Mouse (Mus musculus) midbrain, embryonic 13.5 days (tissue): Measurements from ENCODE around the gene Ano10. TPM values are rescaled to one million over a fixed set of nuclear protein-coding genes. Genes with fewer than 3 reads are reported as not detected.

Experiments
- ATAC-seq: fragments of 200-750 bp; cut with Nextera tagmentation; 2 replicates; pipeline ENCODE4 v1.8.0; 2017; ENCODE audit warnings: mild to moderate bottlenecking, moderate TSS enrichment, moderate library complexity
- H3K27ac ChIP-seq: fragments of 300-500 bp; sonication (generic); 2 replicates; pipeline ENCODE4 v1.5.1; 2015; ENCODE audit warnings: inconsistent platforms, mild to moderate bottlenecking, moderate library complexity
- H3K27me3 ChIP-seq: fragments of 300-500 bp; sonication (generic); 2 replicates; pipeline ENCODE4 v1.6.1; 2015; ENCODE audit warnings: mild to moderate bottlenecking, inconsistent platforms
- H3K36me3 ChIP-seq: fragments of 300-500 bp; sonication (generic); 2 replicates; pipeline ENCODE4 v1.6.1; 2015; ENCODE audit warnings: mild to moderate bottlenecking, inconsistent platforms
- H3K4me1 ChIP-seq: fragments of 300-500 bp; sonication (generic); replicated peaks from 2 replicates; pipeline ENCODE4 v1.6.1; 2015; ENCODE audit warnings: inconsistent platforms
- H3K4me2 ChIP-seq: fragments of 300-500 bp; sonication (generic); replicated peaks from 2 replicates; pipeline ENCODE4 v1.6.1; 2015; ENCODE audit warnings: moderate library complexity, mild to moderate bottlenecking, inconsistent platforms
- H3K4me3 ChIP-seq: fragments of 300-500 bp; sonication (generic); replicated peaks from 2 replicates; pipeline ENCODE4 v1.5.1; 2015; ENCODE audit warnings: mild to moderate bottlenecking, inconsistent platforms
- H3K9ac ChIP-seq: fragments of 300-500 bp; sonication (generic); replicated peaks from 2 replicates; pipeline ENCODE4 v1.6.1; 2015; ENCODE audit warnings: mild to moderate bottlenecking, inconsistent platforms
- H3K9me3 ChIP-seq: fragments of 300-500 bp; sonication (generic); 2 replicates; pipeline ENCODE4 v1.6.1; 2016; ENCODE audit warnings: mild to moderate bottlenecking, inconsistent platforms
- WGBS: fragments of 180-500 bp; shearing (Covaris S2); methylation state at CpG from one replicate; pipeline ENCODE4 v1.1.7; 2015; 5-methylcytosine and 5-hydroxymethylcytosine counted together
- polyA plus RNA-seq: library from polyadenylated mRNA; unstranded; fragments of >200 nt; fragmentation: Nextera tagmentation; extraction: Ambion mirVana; gene quantifications from 2 replicates; pipeline ENCODE4 v1.2.1, GENCODE M21; 2015

Ano10 gene
- polyA plus RNA-seq, 1 experiment from 2014 or later: 44.6 TPM

DNA sequence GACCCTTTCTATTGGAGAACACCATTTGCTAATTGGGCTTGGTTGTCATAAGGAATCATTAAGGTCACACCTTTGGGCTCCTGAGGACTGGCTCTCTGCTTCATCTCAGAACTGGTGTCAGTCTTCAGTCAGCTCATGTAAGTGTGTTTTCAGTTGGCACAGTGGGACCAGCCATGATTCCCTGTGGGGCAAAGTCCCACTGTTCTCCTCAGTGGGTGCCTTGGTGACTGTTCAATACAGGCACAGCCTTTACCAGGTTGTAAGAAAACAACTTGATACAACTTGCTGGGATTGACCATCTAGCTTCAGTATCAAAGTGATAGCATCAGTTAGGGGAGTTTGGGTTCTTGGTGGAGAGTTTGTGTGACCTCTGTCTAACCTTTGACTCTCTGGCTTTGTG, 148.5 kb downstream of the Ano10 start:
- no peak overlapping the region for H3K4me3 ChIP-seq
- H3K4me2 ChIP-seq: no peak overlapping the region
- H3K4me1 ChIP-seq: peaks cover 9% of the 10 kb centered on the region
- no peak overlapping the region for H3K9ac ChIP-seq
- ATAC-seq: no peak
- no peaks in the 10 kb centered on the region; the same call in 1 of the 2 replicates for H3K9me3 ChIP-seq
- H3K27me3 ChIP-seq: no peaks in the 10 kb centered on the region
- peaks cover 18% of the 10 kb centered on the region for H3K36me3 ChIP-seq
- H3K27ac ChIP-seq: no peak overlapping the region

DNA sequence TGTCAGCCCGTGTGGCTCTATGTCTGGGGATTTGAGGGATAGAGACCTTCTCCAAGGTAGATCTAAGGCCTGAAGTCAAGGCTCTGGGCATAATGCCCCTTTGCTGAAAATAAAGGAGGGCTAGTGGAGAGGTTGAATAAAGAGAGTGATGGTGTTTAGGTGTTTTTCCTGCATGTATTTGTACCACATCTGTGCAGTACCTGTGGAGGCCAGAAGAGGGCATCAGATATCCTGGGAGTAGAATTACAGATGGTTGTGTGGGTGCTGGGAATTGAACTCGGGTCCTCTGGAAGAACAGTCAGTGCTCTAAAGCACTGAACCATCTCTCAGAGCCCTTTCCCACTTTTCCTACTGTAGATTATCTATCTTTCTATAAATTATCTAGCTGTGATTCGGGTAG, 149.4 kb downstream of the Ano10 start:
- Histone ChIP-seq H3K4me2 (no peak overlapping the region), H3K36me3 (peaks cover 18% of the 10 kb centered on the region), H3K27me3 (no peaks in the 10 kb centered on the region), H3K9me3 (no peaks in the 10 kb centered on the region; the same call in 1 of the 2 replicates), H3K4me1 (peaks cover 9% of the 10 kb centered on the region), H3K27ac (no peak overlapping the region), H3K9ac (no peak overlapping the region), H3K4me3 (no peak overlapping the region)
- no peak for ATAC-seq
- 97% methylated on average over 3 of the region's 3 CpGs for WGBS

DNA sequence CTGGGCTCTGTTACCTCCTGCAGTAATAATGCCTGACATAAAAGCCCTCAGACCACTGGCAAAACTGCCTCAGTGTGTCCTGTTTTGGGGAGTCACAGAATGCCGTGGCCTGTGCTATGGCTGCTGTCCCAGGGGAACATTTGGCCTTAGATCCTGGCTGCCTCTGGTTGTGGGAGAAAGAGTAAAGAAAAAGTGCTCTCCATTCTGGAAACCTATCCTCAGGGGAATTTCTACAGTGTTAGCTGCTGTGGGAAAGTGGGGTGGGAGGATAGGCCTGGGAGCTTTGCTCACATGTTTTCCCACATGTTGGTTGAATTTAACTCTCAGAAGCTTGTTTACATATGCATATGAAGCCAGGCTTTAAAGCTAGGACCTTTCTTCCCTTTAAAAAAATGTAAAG, 151.0 kb downstream of the Ano10 start:
- H3K9ac ChIP-seq: no peak overlapping the region
- ATAC-seq: no peak
- WGBS: 88% methylated on average over 1 of the region's 1 CpGs

DNA sequence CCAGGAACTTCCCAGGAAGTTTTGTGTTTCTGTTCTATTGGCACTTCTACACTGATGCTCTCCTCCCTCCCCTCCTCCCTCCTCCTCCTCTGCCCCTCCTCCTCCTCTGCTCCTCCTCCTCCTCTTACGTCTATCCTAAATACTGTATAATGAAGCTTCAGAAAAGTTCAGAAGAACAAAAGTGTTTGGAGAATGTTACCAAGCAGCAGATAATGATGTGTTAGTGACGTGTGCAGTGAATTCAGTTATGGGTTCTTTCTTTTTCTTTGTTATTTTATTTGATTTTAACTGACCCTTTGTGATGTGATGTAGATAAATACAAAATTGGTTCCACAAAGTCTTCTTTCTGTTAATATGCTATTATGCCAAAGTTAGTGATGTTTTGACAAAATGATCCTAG, 155.0 kb downstream of the Ano10 start:
- Histone ChIP-seq H3K27ac (no peak overlapping the region), H3K27me3 (no peaks in the 10 kb centered on the region), H3K36me3 (peaks cover 24% of the 10 kb centered on the region), H3K9me3 (no peaks in the 10 kb centered on the region), H3K4me2 (no peak overlapping the region), H3K4me3 (no peak overlapping the region), H3K4me1 (peaks cover 15% of the 10 kb centered on the region; the same call in 1 of the 2 replicates), H3K9ac (no peak overlapping the region)
- ATAC-seq: no peak
- WGBS: 52% methylated on average over 2 of the region's 2 CpGs

More for the DNA sequence above, 151.0 kb downstream of the Ano10 start:
- Histone ChIP-seq H3K36me3 (peaks cover 18% of the 10 kb centered on the region), H3K4me1 (peaks cover 9% of the 10 kb centered on the region), H3K4me2 (no peak overlapping the region), H3K9me3 (no peaks in the 10 kb centered on the region; the same call in 1 of the 2 replicates), H3K4me3 (no peak overlapping the region), H3K27me3 (no peaks in the 10 kb centered on the region), H3K27ac (no peak overlapping the region)

DNA sequence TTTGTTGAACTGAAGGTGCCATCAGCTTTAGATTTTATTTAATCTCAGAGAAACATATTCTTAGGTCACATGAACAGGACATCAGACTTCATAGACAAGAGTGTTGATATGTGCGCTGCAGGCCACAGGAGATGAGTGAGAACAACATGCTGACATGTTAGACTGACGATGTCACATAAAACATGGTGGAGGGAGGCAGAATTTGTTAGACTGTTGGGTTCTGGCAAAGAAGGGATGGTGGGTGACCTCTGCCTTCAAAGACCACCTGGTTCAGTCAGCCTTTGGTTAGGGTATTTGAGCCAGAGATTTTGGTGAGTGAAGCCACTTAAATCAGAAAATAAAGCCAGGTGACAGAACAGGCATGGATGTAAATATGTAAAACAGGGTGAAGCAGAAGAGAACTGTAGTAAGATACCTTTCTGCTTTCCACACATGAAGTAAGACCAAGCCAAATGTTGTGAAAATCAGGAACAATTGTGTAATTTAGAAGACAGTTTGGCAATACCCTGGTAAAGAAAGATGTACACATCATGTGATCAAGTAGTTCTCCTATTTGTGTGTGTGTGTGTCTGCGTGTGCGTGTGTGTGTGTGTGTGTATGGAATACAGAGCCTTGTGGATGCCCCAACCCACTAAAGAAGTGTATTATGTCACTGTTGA, 155.7 kb downstream of the Ano10 start:
- Histone ChIP-seq H3K27me3 (no peaks in the 10 kb centered on the region), H3K4me2 (no peak overlapping the region), H3K36me3 (peaks cover 20% of the 10 kb centered on the region), H3K4me1 (peaks cover 15% of the 10 kb centered on the region; the same call in 1 of the 2 replicates), H3K9ac (no peak overlapping the region), H3K4me3 (no peak overlapping the region), H3K27ac (no peak overlapping the region), H3K9me3 (no peaks in the 10 kb centered on the region)
- no peak for ATAC-seq
- WGBS: 96% methylated on average over 4 of the region's 4 CpGs

DNA sequence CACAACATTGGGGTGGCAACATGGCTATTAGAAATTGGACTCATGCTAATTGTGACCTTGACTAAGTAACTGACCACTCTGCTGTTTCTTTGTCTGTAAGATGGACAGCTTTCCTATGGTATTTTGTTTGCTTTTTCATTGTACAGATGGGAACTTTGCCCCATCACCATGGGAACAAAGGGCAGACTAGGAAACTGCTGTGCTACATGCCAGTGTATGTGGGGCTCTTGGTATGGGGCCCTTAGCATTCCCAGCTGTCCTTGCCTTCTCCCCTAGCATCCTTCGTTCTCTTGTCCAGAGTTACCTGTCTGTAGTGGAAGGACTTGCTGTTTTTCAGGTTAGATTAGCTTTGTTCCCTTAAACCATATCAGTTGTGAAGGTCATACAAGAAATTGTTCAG, 156.3 kb downstream of the Ano10 start:
- peaks cover 12% of the 10 kb centered on the region; the same call in 1 of the 2 replicates for H3K4me1 ChIP-seq
- H3K36me3 ChIP-seq: peaks cover 20% of the 10 kb centered on the region
- H3K27me3 ChIP-seq: no peaks in the 10 kb centered on the region
- WGBS: 60% methylated on average over 1 of the region's 1 CpGs
- no peak overlapping the region for H3K9ac ChIP-seq
- H3K4me3 ChIP-seq: no peak overlapping the region
- H3K4me2 ChIP-seq: no peak overlapping the region
- no peak overlapping the region for H3K27ac ChIP-seq
- H3K9me3 ChIP-seq: no peaks in the 10 kb centered on the region
- no peak for ATAC-seq

DNA sequence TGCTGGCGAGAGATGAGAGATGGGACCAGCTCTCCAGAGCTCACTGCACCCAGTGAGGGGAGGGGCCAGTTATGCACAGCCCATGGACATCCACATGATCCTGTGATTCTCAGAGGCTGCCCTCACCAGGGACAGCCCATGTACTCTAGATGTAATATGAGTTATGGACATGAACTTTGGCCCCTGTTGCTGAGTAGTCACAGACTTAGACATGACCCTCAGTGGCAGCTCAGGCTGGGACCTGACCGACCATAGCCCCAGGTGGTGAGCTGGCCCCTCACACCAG, 158.4 kb downstream of the Ano10 start:
- Histone ChIP-seq H3K4me2 (no peak overlapping the region), H3K4me3 (no peak overlapping the region), H3K4me1 (peaks cover 15% of the 10 kb centered on the region), H3K9me3 (no peaks in the 10 kb centered on the region), H3K27me3 (no peaks in the 10 kb centered on the region), H3K36me3 (peaks cover 20% of the 10 kb centered on the region), H3K27ac (no peak overlapping the region), H3K9ac (no peak overlapping the region)
- 91% methylated on average over 2 of the region's 2 CpGs for WGBS
- no peak for ATAC-seq

DNA sequence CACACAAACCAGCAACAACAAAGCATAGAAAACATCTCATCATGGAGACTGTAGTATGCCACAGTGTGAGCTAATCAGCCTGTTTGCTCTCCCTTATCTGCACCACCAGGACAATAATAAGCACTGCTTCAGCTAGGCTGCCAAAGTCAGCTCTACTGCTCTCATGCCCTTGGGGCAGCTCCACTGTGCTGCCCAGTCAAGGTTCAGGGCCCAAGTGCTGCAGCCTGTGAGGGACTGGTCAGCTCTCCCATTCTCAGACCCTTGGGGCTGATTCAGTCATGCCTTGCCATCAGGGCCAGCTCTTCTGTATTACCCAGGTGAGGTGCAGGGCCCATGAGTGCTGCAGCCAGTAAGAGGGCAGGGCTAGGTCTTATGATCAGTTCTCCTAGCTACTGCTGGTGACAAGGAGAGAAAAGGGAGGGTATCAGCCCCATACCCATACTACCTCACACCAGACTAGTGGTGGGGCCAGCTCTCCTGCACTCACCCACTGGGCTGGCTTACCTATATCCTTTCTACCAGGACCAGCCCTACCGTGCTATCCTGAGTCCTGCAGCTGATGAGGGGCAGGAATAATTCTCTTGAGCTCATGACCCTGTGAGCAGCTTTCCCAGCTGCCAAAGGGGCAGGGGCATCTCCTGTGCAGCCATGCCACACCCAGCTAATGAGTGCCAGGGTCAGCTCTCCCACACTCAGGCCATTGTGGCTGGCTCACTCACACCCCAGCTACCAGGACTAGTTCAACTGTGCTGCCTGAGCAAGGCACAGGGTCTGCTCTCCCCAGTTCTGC, 158.9 kb downstream of the Ano10 start:
- Histone ChIP-seq H3K4me2 (no peak overlapping the region), H3K9me3 (no peaks in the 10 kb centered on the region), H3K9ac (no peak overlapping the region), H3K27me3 (no peaks in the 10 kb centered on the region), H3K27ac (no peak overlapping the region), H3K4me1 (peaks cover 21% of the 10 kb centered on the region), H3K4me3 (no peak overlapping the region), H3K36me3 (peaks cover 20% of the 10 kb centered on the region)
- 71% methylated on average over 1 of the region's 1 CpGs for WGBS
- no peak for ATAC-seq

DNA sequence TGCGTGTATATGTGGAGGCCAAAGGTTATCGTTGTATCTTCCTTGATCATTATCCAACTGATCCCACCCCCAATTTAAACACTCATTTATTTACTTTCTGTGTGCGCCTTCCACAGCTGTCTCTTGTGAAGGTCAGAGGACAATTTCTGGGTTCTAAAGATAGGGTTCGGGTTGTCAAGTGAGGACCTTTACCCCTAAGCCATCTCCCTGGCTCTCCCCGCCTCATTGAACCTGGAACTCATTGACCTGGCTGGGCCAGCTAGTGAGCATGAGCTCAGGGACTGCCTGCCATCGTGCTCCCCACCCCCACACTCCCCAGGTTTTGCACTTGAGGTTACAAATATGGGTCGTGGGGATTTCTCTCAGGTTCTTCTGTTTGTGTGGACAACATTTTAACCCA, 162.1 kb downstream of the Ano10 start:
- H3K27me3 ChIP-seq: no peaks in the 10 kb centered on the region
- H3K9me3 ChIP-seq: no peaks in the 10 kb centered on the region
- no peak overlapping the region for H3K4me3 ChIP-seq
- H3K27ac ChIP-seq: no peak overlapping the region
- ATAC-seq: no peak
- H3K9ac ChIP-seq: no peak overlapping the region
- 83% methylated on average over 7 of the region's 7 CpGs for whole genome bisulfite sequencing
- H3K4me1 ChIP-seq: peaks cover 22% of the 10 kb centered on the region; the same call in 1 of the 2 replicates
- H3K4me2 ChIP-seq: no peak overlapping the region
- peaks cover 12% of the 10 kb centered on the region for H3K36me3 ChIP-seq

DNA sequence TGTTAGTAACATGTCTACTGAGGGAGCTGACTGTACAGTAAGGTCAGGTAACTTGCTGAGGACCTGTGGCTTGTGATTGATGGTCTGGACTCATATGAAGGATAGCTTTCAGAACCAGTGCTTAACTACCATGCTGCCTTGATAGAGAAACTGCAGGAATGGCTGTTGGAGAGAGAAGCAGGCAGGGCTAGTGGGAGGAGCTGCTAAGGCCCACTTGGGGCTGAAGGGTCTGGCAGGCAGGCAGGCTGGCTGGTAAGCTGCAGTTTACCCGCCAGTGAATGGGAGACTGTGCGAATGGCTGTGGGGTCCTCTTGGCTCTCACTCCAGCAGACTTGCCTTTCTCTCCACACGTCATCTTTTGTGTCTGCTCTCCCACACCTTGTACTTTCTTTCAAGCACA, 163.6 kb downstream of the Ano10 start:
- peaks cover 28% of the 10 kb centered on the region; the same call in 1 of the 2 replicates for H3K4me1 ChIP-seq
- WGBS: 46% methylated on average over 3 of the region's 3 CpGs
- H3K36me3 ChIP-seq: 0 out of 2 replicates have a peak, but pooled peaks cover 7% of the 10 kb centered on the region
- no peaks in the 10 kb centered on the region for H3K27me3 ChIP-seq
- no peak overlapping the region for H3K27ac ChIP-seq
- no peak overlapping the region for H3K4me3 ChIP-seq
- no peak overlapping the region for H3K4me2 ChIP-seq
- H3K9me3 ChIP-seq: no peaks in the 10 kb centered on the region
- ATAC-seq: no peak
- H3K9ac ChIP-seq: no peak overlapping the region

DNA sequence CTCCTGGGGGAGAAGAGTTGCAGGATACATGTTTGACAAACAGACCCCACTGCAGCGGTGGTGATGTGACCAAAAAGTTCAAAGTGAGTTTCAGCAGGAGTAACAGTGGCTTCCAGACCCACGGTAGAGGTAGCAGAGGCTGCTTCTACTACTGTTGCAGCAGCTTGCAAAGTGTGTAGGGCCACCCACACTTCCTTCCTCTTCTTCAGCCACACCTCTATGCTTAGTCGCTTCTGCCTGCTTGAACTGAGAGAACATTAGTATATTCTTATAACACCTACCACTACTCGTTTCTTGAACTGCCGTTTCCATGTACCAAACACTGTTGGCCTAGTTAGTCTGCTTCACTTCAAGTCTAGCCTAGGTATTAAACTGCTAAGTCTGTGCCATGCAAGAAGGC, 165.5 kb downstream of the Ano10 start:
- Histone ChIP-seq H3K4me2 (no peak overlapping the region), H3K36me3 (no peaks in the 10 kb centered on the region), H3K4me1 (peaks cover 21% of the 10 kb centered on the region; the same call in 1 of the 2 replicates), H3K27me3 (no peaks in the 10 kb centered on the region), H3K9ac (no peak overlapping the region), H3K9me3 (no peaks in the 10 kb centered on the region), H3K27ac (no peak overlapping the region), H3K4me3 (no peak overlapping the region)
- ATAC-seq: no peak
- WGBS: 83% methylated on average over 5 of the region's 5 CpGs

DNA sequence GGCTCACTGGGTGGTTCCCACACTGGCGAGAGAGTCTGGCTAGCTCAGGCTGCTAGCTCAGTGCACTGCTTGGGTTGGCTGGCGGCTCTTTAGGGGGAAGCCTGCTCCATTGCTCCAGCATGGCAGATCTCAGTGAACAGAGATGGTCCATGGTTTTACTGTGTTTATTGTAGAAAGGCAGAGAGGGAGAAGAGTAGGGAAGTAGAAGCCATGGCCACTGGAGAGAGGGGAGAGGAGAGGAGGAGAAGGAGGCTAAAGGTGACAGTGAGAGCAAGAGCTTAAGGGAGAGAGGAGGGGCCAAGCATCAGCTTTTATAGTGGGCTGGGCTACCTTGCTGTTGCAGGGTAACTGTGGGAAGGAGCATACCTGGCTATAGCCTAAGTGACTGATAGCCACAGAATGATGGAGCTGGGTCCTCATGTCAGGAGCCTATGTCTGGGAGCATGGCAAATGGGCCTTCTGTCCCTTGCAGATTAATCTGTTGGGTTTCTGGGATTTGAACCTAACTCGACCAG, 166.9 kb downstream of the Ano10 start:
- H3K9ac ChIP-seq: no peak overlapping the region
- WGBS: 70% methylated on average over 3 of the region's 3 CpGs
- no peaks in the 10 kb centered on the region for H3K36me3 ChIP-seq
- H3K4me3 ChIP-seq: no peak overlapping the region
- H3K4me1 ChIP-seq: peaks cover 21% of the 10 kb centered on the region; the same call in 1 of the 2 replicates
- no peak overlapping the region for H3K27ac ChIP-seq
- H3K9me3 ChIP-seq: no peaks in the 10 kb centered on the region
- H3K4me2 ChIP-seq: no peak overlapping the region
- ATAC-seq: no peak
- no peaks in the 10 kb centered on the region for H3K27me3 ChIP-seq
